Mouse (Mus musculus) kidney, adult 2 months (tissue): Measurements from ENCODE around the gene Adk.

ENCODE experiments used
- CTCF ChIP-seq: fragments of 200-500 bp; conservative IDR thresholded peaks from 2 replicates; pipeline ENCODE4 v1.5.1; 2011; ENCODE audit warnings: low read depth, mild to moderate bottlenecking, control low read depth, low read length, moderate library complexity, mixed read lengths; ENCODE audit not compliant: insufficient read depth, insufficient read length
- POLR2A ChIP-seq: fragments of 200-500 bp; IDR thresholded peaks from one replicate; pipeline ENCODE4 v1.6.1; 2011; ENCODE audit warnings: low read depth, low read length, control low read depth

GRCm38 (mm10) chr14:21427369-21427768 is 375.0 kb downstream of the Adk start:
- TF ChIP-seq POLR2A (no peak), CTCF (no peak)
